Mouse (Mus musculus): ENCODE measurements around the gene Neurl1b.

Gene Neurl1b

GRCm38 (mm10) chr17:26451651-26452295 is 37.1 kb downstream of the Neurl1b start:
- in situ Hi-C loops (cut with MboI, MseI) = no loop called here

GRCm38 (mm10) chr17:26452371-26452972 is 37.8 kb downstream of the Neurl1b start:
- in situ Hi-C loops (cut with MboI, MseI) = no loop called here

GRCm38 (mm10) chr17:26457506-26457905 is 42.9 kb downstream of the Neurl1b start:
- in situ Hi-C loops (cut with MboI, MseI) = no loop called here

GRCm38 (mm10) chr17:26458049-26458448 is 43.4 kb downstream of the Neurl1b start:
- in situ Hi-C loops (cut with MboI, MseI) = no loop called here

GRCm38 (mm10) chr17:26462634-26463170 is 48.1 kb downstream of the Neurl1b start:
- in situ Hi-C loops (cut with MboI, MseI) = no loop called here

- in situ Hi-C loops (cut with MboI, MseI) = no loop called here
Measured at GRCm38 (mm10) chr17:26463432-26463831, 48.8 kb downstream of the Neurl1b start.

GRCm38 (mm10) chr17:26463984-26464383 is 49.4 kb downstream of the Neurl1b start:
- in situ Hi-C loops (cut with MboI, MseI) = no loop called here

- in situ Hi-C loops (cut with MboI, MseI) = no loop called here
Measured at GRCm38 (mm10) chr17:26464481-26464880, 49.9 kb downstream of the Neurl1b start.

- in situ Hi-C loops (cut with MboI, MseI) = loop anchor here (5.0 kb wide), 1 partner anchor 172 kb away; no protein-coding TSS in a partner anchor
Measured at GRCm38 (mm10) chr17:26464972-26465371, 50.3 kb downstream of the Neurl1b start.

- in situ Hi-C loops (cut with MboI, MseI) = loop anchor here (5.0 kb wide), 1 partner anchor 171 kb away; no protein-coding TSS in a partner anchor
Measured at GRCm38 (mm10) chr17:26466741-26467150, 52.1 kb downstream of the Neurl1b start.

GRCm38 (mm10) chr17:26467619-26468018 is 53.0 kb downstream of the Neurl1b start:
- in situ Hi-C loops (cut with MboI, MseI) = loop anchor here (5.0 kb wide), 1 partner anchor 170 kb away; no protein-coding TSS in a partner anchor

GRCm38 (mm10) chr17:26468102-26468894 is 53.7 kb downstream of the Neurl1b start:
- in situ Hi-C loops (cut with MboI, MseI) = loop anchor here (5.0 kb wide), 1 partner anchor 169 kb away; no protein-coding TSS in a partner anchor

- in situ Hi-C loops (cut with MboI, MseI) = loop anchor here (5.0 kb wide), 1 partner anchor 50 kb away; no protein-coding TSS in a partner anchor
Measured at GRCm38 (mm10) chr17:26476871-26477270, 62.2 kb downstream of the Neurl1b start.

- in situ Hi-C loops (cut with MboI, MseI) = loop anchor here (5.0 kb wide), 1 partner anchor 51 kb away; no protein-coding TSS in a partner anchor
Measured at GRCm38 (mm10) chr17:26478672-26479071, 64.0 kb downstream of the Neurl1b start.

- in situ Hi-C loops (cut with MboI, MseI) = loop anchor here (5.0 kb wide), 1 partner anchor 52 kb away; no protein-coding TSS in a partner anchor
Measured at GRCm38 (mm10) chr17:26479619-26480018, 65.0 kb downstream of the Neurl1b start.

GRCm38 (mm10) chr17:26480956-26481355 is 66.3 kb downstream of the Neurl1b start:
- in situ Hi-C loops (cut with MboI, MseI) = no loop called here

GRCm38 (mm10) chr17:26484626-26485421 is 70.2 kb downstream of the Neurl1b start:
- in situ Hi-C loops (cut with MboI, MseI) = no loop called here

- in situ Hi-C loops (cut with MboI, MseI) = no loop called here
Measured at GRCm38 (mm10) chr17:26487266-26487665, 72.6 kb downstream of the Neurl1b start.

- in situ Hi-C loops (cut with MboI, MseI) = no loop called here
Measured at GRCm38 (mm10) chr17:26487917-26488316, 73.3 kb downstream of the Neurl1b start.

- in situ Hi-C loops (cut with MboI, MseI) = no loop called here
Measured at GRCm38 (mm10) chr17:26488711-26489403, 74.2 kb downstream of the Neurl1b start.

Measured in regulatory T cell (primary cell).